Mouse (Mus musculus) small intestine, adult 2 months (tissue): ENCODE data around the gene Nt5c3. TPM values are rescaled to one million over a fixed set of nuclear protein-coding genes. Genes with fewer than 3 reads are reported as not detected.

Experiments used
- H3K27ac ChIP-seq: fragments of 200-500 bp; 2 replicates; pipeline ENCODE4 v1.5.1; 2012; ENCODE audit warnings: low read depth, low read length, control low read depth, inconsistent platforms; ENCODE audit not compliant: insufficient read depth
- H3K27me3 ChIP-seq: fragments of 200-500 bp; 2 replicates; pipeline ENCODE4 v1.6.1; 2012; ENCODE audit warnings: mild to moderate bottlenecking, moderate library complexity, low read length, inconsistent platforms; ENCODE audit not compliant: control insufficient read depth, insufficient read depth
- H3K36me3 ChIP-seq: fragments of 200-500 bp; 2 replicates; pipeline ENCODE4 v1.6.1; 2012; ENCODE audit warnings: mild to moderate bottlenecking, low read length, control low read depth, inconsistent platforms; ENCODE audit not compliant: control insufficient read depth, insufficient read depth
- H3K4me1 ChIP-seq: fragments of 200-500 bp; 2 replicates; pipeline ENCODE4 v1.6.1; 2012; ENCODE audit warnings: low read length, inconsistent platforms, mixed read lengths; ENCODE audit not compliant: control insufficient read depth, insufficient read depth, insufficient read length
- H3K4me3 ChIP-seq: fragments of 200-500 bp; 2 replicates; pipeline ENCODE4 v1.5.1; 2012; ENCODE audit warnings: low read depth, mild to moderate bottlenecking, control low read depth, inconsistent platforms, low read length, moderate library complexity
- CTCF ChIP-seq: fragments of 200-500 bp; IDR thresholded peaks from 2 replicates; pipeline ENCODE4 v1.5.1; 2012; ENCODE audit warnings: low read depth, mild to moderate bottlenecking, control low read depth, inconsistent platforms, low read length, moderate library complexity, mixed read lengths; ENCODE audit not compliant: insufficient replicate concordance, insufficient read length; ENCODE audit errors: extremely low read depth
- POLR2A ChIP-seq: fragments of 200-500 bp; IDR thresholded peaks from 2 replicates; pipeline ENCODE4 v1.6.1; 2012; ENCODE audit warnings: low read depth, mild to moderate bottlenecking, control low read depth, inconsistent platforms, low read length, moderate library complexity
- WGBS: fragments of 180-500 bp; shearing (Covaris S2); methylation state at CpG from one replicate; pipeline ENCODE4 v1.1.7; 2018; 5-methylcytosine and 5-hydroxymethylcytosine counted together
- polyA plus RNA-seq: library from polyadenylated mRNA; depleted of rRNA; stranded (reverse); fragments of >200 nt; gene quantifications from 2 replicates; pipeline ENCODE4 v1.2.3, GENCODE M21; 2012; rRNA removed

The Nt5c3 gene
- polyA plus RNA-seq, 1 experiment = 2.3 TPM

GRCm38 (mm10) chr6:56835532-56835931 lies 88.2 kb downstream of the Nt5c3 start:
- WGBS = 83% methylated on average over 10 of the region's 10 CpGs
- Histone ChIP-seq H3K27ac (no peak overlapping the region), H3K4me1 (no peaks in the 10 kb centered on the region; the same call in 1 of the 2 replicates), H3K36me3 (no peaks in the 10 kb centered on the region), H3K4me3 (no peak overlapping the region), H3K27me3 (0 out of 2 replicates have a peak, but pooled peaks cover 4% of the 10 kb centered on the region)
- TF ChIP-seq CTCF = no peak
- TF ChIP-seq POLR2A = no peak

- Histone ChIP-seq H3K27me3 (0 out of 2 replicates have a peak, but pooled peaks cover 4% of the 10 kb centered on the region), H3K4me3 (no peak overlapping the region), H3K27ac (no peak overlapping the region), H3K36me3 (no peaks in the 10 kb centered on the region), H3K4me1 (no peaks in the 10 kb centered on the region; the same call in 1 of the 2 replicates)
- 86% methylated on average over 5 of the region's 5 CpGs for WGBS
- TF ChIP-seq CTCF (no peak), POLR2A (no peak)
Measured at GRCm38 (mm10) chr6:56834769-56835168, 89.0 kb downstream of the Nt5c3 start.

GRCm38 (mm10) chr6:56832830-56833229 lies 90.9 kb downstream of the Nt5c3 start:
- no peaks in the 10 kb centered on the region for H3K36me3 ChIP-seq
- H3K27me3 ChIP-seq = 0 out of 2 replicates have a peak, but pooled peaks cover 4% of the 10 kb centered on the region
- no peak overlapping the region for H3K27ac ChIP-seq
- no peaks in the 10 kb centered on the region; the same call in 1 of the 2 replicates for H3K4me1 ChIP-seq
- TF ChIP-seq CTCF (no peak), POLR2A (no peak)
- no peak overlapping the region for H3K4me3 ChIP-seq

GRCm38 (mm10) chr6:56832407-56832796 lies 91.3 kb downstream of the Nt5c3 start:
- Histone ChIP-seq H3K36me3 (no peaks in the 10 kb centered on the region), H3K4me3 (peak overlapping the region; percentile 71), H3K27me3 (0 out of 2 replicates have a peak, but pooled peaks cover 4% of the 10 kb centered on the region), H3K27ac (no peak overlapping the region), H3K4me1 (no peaks in the 10 kb centered on the region; the same call in 1 of the 2 replicates)
- TF ChIP-seq CTCF (no peak), POLR2A (no peak)
- 15% methylated on average over 15 of the region's 15 CpGs for WGBS

Other genes starting within 250 kb of the Nt5c3 start
- gene Lsm5, start 219.2 kb downstream of the Nt5c3 start, polyA plus RNA-seq = not detected in 2 replicates
- 4.3 TPM in 2 replicates for gene Avl9, start 209.0 kb downstream of the Nt5c3 start, polyA plus RNA-seq
- 2.1 and 3.7 TPM in 2 replicates for gene Kbtbd2, start 126.1 kb downstream of the Nt5c3 start, polyA plus RNA-seq
- 6.2 and 9.4 TPM in 2 replicates for gene Fkbp9, start 91.9 kb downstream of the Nt5c3 start, polyA plus RNA-seq
- not detected in 2 replicates for gene Vmn1r4, start 83 bp upstream of the Nt5c3 start, polyA plus RNA-seq
- gene Vmn1r5, start 46.3 kb upstream of the Nt5c3 start, polyA plus RNA-seq = not detected in 2 replicates
- not detected in 2 replicates for gene Vmn1r6, start 73.3 kb upstream of the Nt5c3 start, polyA plus RNA-seq
- gene Vmn1r7, start 101.4 kb upstream of the Nt5c3 start, polyA plus RNA-seq = not detected in 2 replicates
- not detected in 2 replicates for gene Vmn1r8, start 108.4 kb upstream of the Nt5c3 start, polyA plus RNA-seq
- gene Vmn1r9, start 142.9 kb upstream of the Nt5c3 start, polyA plus RNA-seq = not detected in 2 replicates
- gene Vmn1r10, start 185.5 kb upstream of the Nt5c3 start, polyA plus RNA-seq = not detected in 2 replicates
- not detected in 2 replicates for gene Vmn1r11, start 209.5 kb upstream of the Nt5c3 start, polyA plus RNA-seq
- gene Vmn1r12, start 233.0 kb upstream of the Nt5c3 start, polyA plus RNA-seq = not detected in 2 replicates